Mouse (Mus musculus): ENCODE measurements at regions not wholly inside any gene's neighbourhood (a gene's known extent, or its start where the extent isn't known, plus 50 kb on each side); places are given as distances from the start of the nearest gene placed in this dataset.

GRCm38 (mm10) chr12:112415926-112416473, 73.2 kb upstream of the A530016L24Rik start:
- Histone ChIP-seq H3K9me3 (ENCODE audit: low read length) (no peaks in the 10 kb centered on the region), H3K4me1 (replicated peaks; ENCODE audit: low read depth, low read length) (no peaks in the 10 kb centered on the region), H3K4me3 (replicated peaks; ENCODE audit: low read length) (no peak overlapping the region), H3K27me3 (ENCODE audit: insufficient read depth, low read length) (peaks cover 3% of the 10 kb centered on the region; the same call in 1 of the 2 replicates), H3K36me3 (ENCODE audit: insufficient read depth, low read length) (no peaks in the 10 kb centered on the region)
- TF ChIP-seq NANOG (IDR thresholded peaks at IDR 0.05; ENCODE audit: borderline replicate concordance, low read length), result no peak
- TF ChIP-seq CTCF (conservative IDR thresholded peaks at IDR 0.05; ENCODE audit: low read length), result no peak

GRCm38 (mm10) chr12:112416537-112416936, 72.7 kb upstream of the A530016L24Rik start:
- Histone ChIP-seq H3K27me3 (ENCODE audit: insufficient read depth, low read length) (peaks cover 3% of the 10 kb centered on the region; the same call in 1 of the 2 replicates), H3K9me3 (ENCODE audit: low read length) (no peaks in the 10 kb centered on the region), H3K4me1 (replicated peaks; ENCODE audit: low read depth, low read length) (no peaks in the 10 kb centered on the region), H3K36me3 (ENCODE audit: insufficient read depth, low read length) (no peaks in the 10 kb centered on the region), H3K4me3 (replicated peaks; ENCODE audit: low read length) (no peak overlapping the region)
- TF ChIP-seq POU5F1 (IDR thresholded peaks at IDR 0.05; ENCODE audit: borderline replicate concordance, low read length), result no peak
- no peak for TF ChIP-seq NANOG (IDR thresholded peaks at IDR 0.05; ENCODE audit: borderline replicate concordance, low read length)
- TF ChIP-seq CTCF (conservative IDR thresholded peaks at IDR 0.05; ENCODE audit: low read length), result no peak

- no peaks in the 10 kb centered on the region for H3K36me3 ChIP-seq (ENCODE audit: insufficient read depth, low read length)
- H3K27me3 ChIP-seq (ENCODE audit: insufficient read depth, low read length), result no peaks in the 10 kb centered on the region; the same call in 1 of the 2 replicates
- no peak overlapping the region for H3K4me3 ChIP-seq (replicated peaks; ENCODE audit: low read length)
- TF ChIP-seq CTCF (conservative IDR thresholded peaks at IDR 0.05; ENCODE audit: low read length) (no peak), NANOG (IDR thresholded peaks at IDR 0.05; ENCODE audit: borderline replicate concordance, low read length) (no peak), POU5F1 (IDR thresholded peaks at IDR 0.05; ENCODE audit: borderline replicate concordance, low read length) (no peak)
- H3K9me3 ChIP-seq (ENCODE audit: low read length), result no peaks in the 10 kb centered on the region
- no peaks in the 10 kb centered on the region for H3K4me1 ChIP-seq (replicated peaks; ENCODE audit: low read depth, low read length)
Measured at GRCm38 (mm10) chr12:112418636-112419035, 70.6 kb upstream of the A530016L24Rik start.

GRCm38 (mm10) chr12:112422177-112422576, 67.1 kb upstream of the A530016L24Rik start:
- TF ChIP-seq POU5F1 (IDR thresholded peaks at IDR 0.05; ENCODE audit: borderline replicate concordance, low read length) (no peak), NANOG (IDR thresholded peaks at IDR 0.05; ENCODE audit: borderline replicate concordance, low read length) (no peak), CTCF (conservative IDR thresholded peaks at IDR 0.05; ENCODE audit: low read length) (no peak)

GRCm38 (mm10) chr12:112424150-112424549, 65.1 kb upstream of the A530016L24Rik start:
- no peaks in the 10 kb centered on the region for H3K36me3 ChIP-seq (ENCODE audit: insufficient read depth, low read length)
- TF ChIP-seq POU5F1 (IDR thresholded peaks at IDR 0.05; ENCODE audit: borderline replicate concordance, low read length) (no peak), CTCF (conservative IDR thresholded peaks at IDR 0.05; ENCODE audit: low read length) (no peak), NANOG (IDR thresholded peaks at IDR 0.05; ENCODE audit: borderline replicate concordance, low read length) (no peak)
- no peaks in the 10 kb centered on the region for H3K4me1 ChIP-seq (replicated peaks; ENCODE audit: low read depth, low read length)
- H3K27me3 ChIP-seq (ENCODE audit: insufficient read depth, low read length), result peaks cover 7% of the 10 kb centered on the region
- H3K4me3 ChIP-seq (replicated peaks; ENCODE audit: low read length), result no peak overlapping the region
- H3K9me3 ChIP-seq (ENCODE audit: low read length), result no peaks in the 10 kb centered on the region

More at GRCm38 (mm10) chr12:112422177-112422576, 67.1 kb upstream of the A530016L24Rik start:
- Histone ChIP-seq H3K9me3 (ENCODE audit: low read length) (no peaks in the 10 kb centered on the region), H3K27me3 (ENCODE audit: insufficient read depth, low read length) (peaks cover 7% of the 10 kb centered on the region), H3K4me1 (replicated peaks; ENCODE audit: low read depth, low read length) (no peaks in the 10 kb centered on the region), H3K36me3 (ENCODE audit: insufficient read depth, low read length) (no peaks in the 10 kb centered on the region), H3K4me3 (replicated peaks; ENCODE audit: low read length) (no peak overlapping the region)

GRCm38 (mm10) chr12:112426681-112427080, 62.6 kb upstream of the A530016L24Rik start:
- H3K9me3 ChIP-seq (ENCODE audit: low read length), result no peaks in the 10 kb centered on the region
- no peaks in the 10 kb centered on the region for H3K36me3 ChIP-seq (ENCODE audit: insufficient read depth, low read length)
- TF ChIP-seq NANOG (IDR thresholded peaks at IDR 0.05; ENCODE audit: borderline replicate concordance, low read length) (no peak), CTCF (conservative IDR thresholded peaks at IDR 0.05; ENCODE audit: low read length) (no peak), POU5F1 (IDR thresholded peaks at IDR 0.05; ENCODE audit: borderline replicate concordance, low read length) (no peak)
- H3K4me1 ChIP-seq (replicated peaks; ENCODE audit: low read depth, low read length), result no peaks in the 10 kb centered on the region
- peaks cover 7% of the 10 kb centered on the region for H3K27me3 ChIP-seq (ENCODE audit: insufficient read depth, low read length)
- H3K4me3 ChIP-seq (replicated peaks; ENCODE audit: low read length), result no peak overlapping the region

GRCm38 (mm10) chr12:112430104-112430846, 59.0 kb upstream of the A530016L24Rik start:
- Histone ChIP-seq H3K9me3 (ENCODE audit: low read length) (no peaks in the 10 kb centered on the region), H3K36me3 (ENCODE audit: insufficient read depth, low read length) (no peaks in the 10 kb centered on the region), H3K4me3 (replicated peaks; ENCODE audit: low read length) (no peak overlapping the region), H3K27me3 (ENCODE audit: insufficient read depth, low read length) (peaks cover 34% of the 10 kb centered on the region), H3K4me1 (replicated peaks; ENCODE audit: low read depth, low read length) (peaks cover 5% of the 10 kb centered on the region; the same call in 1 of the 2 replicates)
- TF ChIP-seq NANOG (IDR thresholded peaks at IDR 0.05; ENCODE audit: borderline replicate concordance, low read length) (no peak), POU5F1 (IDR thresholded peaks at IDR 0.05; ENCODE audit: borderline replicate concordance, low read length) (no peak), CTCF (conservative IDR thresholded peaks at IDR 0.05; ENCODE audit: low read length) (no peak)

- TF ChIP-seq NANOG (IDR thresholded peaks at IDR 0.05; ENCODE audit: borderline replicate concordance, low read length) (no peak), CTCF (conservative IDR thresholded peaks at IDR 0.05; ENCODE audit: low read length) (no peak), POU5F1 (IDR thresholded peaks at IDR 0.05; ENCODE audit: borderline replicate concordance, low read length) (no peak)
- Histone ChIP-seq H3K4me3 (replicated peaks; ENCODE audit: low read length) (no peak overlapping the region), H3K4me1 (replicated peaks; ENCODE audit: low read depth, low read length) (peaks cover 12% of the 10 kb centered on the region; the same call in 1 of the 2 replicates), H3K36me3 (ENCODE audit: insufficient read depth, low read length) (no peaks in the 10 kb centered on the region), H3K27me3 (ENCODE audit: insufficient read depth, low read length) (peaks cover 33% of the 10 kb centered on the region), H3K9me3 (ENCODE audit: low read length) (no peaks in the 10 kb centered on the region)
Measured at GRCm38 (mm10) chr12:112433315-112433714, 55.9 kb upstream of the A530016L24Rik start.

Measured in E14TG2a.4 (cell line).